Mouse (Mus musculus) liver, embryonic 14.5 days (tissue): Measurements from ENCODE around the gene Fbxl17.

ENCODE experiments used
- CTCF ChIP-seq: IDR thresholded peaks from 2 replicates; pipeline ENCODE4 v1.5.1; 2016; ENCODE audit warnings: antibody characterized with exemption, low read depth, control low read depth
- EP300 ChIP-seq: IDR thresholded peaks from 2 replicates; pipeline ENCODE4 v1.6.1; 2016; ENCODE audit warnings: antibody characterized with exemption, low read depth

DNA sequence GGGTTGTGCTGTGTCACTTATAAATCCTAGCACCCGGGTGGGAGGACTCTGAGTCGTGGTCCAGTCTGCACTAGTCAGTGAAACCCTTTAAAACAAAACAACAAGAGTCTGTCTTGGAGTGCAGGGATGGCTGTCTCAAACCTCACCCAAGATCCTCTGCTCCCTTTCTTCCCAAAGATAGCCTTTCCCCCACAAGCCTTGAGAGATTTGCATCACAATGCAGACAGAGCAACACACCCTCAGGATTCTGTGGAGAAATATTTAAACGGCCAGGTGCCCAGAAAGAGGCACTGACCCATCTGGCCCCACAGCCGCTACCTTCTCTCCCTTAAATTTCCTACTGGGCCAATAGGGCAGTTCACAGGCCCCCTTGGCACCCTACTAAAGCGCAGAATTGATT is 323.4 kb downstream of the Fbxl17 start:
- TF ChIP-seq CTCF (no peak), EP300 (no peak)
